Mouse (Mus musculus) urinary bladder, adult 2 months (tissue): ENCODE results near the gene Szrd1. TPM values are rescaled to one million over a fixed set of nuclear protein-coding genes. Genes with fewer than 3 reads are reported as not detected.

ENCODE experiments used
- DNase-seq: peaks from one replicate; pipeline ENCODE4 v3.0.0; 2022; ENCODE audit warnings: low spot score
- polyA plus RNA-seq: library from polyadenylated mRNA; depleted of rRNA; stranded (reverse); fragments of >200 nt; gene quantifications from 2 replicates; pipeline ENCODE4 v1.2.3, GENCODE M21; 2012; rRNA removed

Gene Szrd1
- polyA plus RNA-seq, result 32.6 and 44.2 TPM in 2 replicates

DNA sequence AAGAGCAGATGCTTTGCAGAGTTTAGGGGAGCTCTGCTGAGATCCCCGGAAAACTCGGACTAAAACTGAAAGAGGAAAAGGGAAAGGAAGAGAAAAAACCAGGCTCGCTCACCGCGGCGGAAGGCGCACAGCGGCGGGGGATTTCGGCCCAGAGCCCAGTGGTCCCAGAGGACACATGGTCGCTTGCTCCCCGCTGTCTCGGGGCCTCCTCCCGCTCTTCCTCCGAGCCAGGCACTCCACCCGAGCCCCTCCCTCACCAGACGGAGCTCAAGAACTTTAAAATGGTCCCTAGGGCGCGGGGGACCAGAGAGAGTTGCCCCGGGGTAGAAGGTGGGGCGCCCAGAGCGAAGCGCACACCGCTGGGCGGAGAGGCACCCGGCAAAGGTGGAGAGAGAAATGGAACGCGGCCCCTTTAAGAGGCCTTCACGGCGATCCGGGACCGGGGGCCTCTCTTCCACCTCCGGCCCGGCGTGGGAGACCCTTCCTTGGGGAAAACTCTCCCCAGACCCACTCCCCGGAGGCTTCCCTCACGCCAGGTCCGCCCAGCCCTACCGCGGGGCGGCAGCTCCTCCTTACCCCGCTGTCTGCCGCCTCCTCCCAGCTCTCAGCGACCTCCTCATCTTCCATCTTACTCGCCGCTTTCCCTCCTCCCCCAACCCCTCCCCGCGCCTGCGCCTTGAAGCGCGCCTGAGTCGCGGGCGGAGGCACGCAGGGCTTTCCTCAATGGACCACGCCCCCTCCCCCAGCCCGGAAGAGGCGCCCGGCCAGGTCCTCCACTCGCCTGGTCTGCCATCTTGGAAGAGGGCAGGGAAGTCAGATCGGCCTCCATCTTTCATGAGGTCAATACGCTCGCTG is at the start of gene Szrd1:
Gene Szrd1 (minus strand): TSS at position 660 of the 855 bp plus-strand sequence.
- DNase-seq, result peak; percentile 98

DNA sequence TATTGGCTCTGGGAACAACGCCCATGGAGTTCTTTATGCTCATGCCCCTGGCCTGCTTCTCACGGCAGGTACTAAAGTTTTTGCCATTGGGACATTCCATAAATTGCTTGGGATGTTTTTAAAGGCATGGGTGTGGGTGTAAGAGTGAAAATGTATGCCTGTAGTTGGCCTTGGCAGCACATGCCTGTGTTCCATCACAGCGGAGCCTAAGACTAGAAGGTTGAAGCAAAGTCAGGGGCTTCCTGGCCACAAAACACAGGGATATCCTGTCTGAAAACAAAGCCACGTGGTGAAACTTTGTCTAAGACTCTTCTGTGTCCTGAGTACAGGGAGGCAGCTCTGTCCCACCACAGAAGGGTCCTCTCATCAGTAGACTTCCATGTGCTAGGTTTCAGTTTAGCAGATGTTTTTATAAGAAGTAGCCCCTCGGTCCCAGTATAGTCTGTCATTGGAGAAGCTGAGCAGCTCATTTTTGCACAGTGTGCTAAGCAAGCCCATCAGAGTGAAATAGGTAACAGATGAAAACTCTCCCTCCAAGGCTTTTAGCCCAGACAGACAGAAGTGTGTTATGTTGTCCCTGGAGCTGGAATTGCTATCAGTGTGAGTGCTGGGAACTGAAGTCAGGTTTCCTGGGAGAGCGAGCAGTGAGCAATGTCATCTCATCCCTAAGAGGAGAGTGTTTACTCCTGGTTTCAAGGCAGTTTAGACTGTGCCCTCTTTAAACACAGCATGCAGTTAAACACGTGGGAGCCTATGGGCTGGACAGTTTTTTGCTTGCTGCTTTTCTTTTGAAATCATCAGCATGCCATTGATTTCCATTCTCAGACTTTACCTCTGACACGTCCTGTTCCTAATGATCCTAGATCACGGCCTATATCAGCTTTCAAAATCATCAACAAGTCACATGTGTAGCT is 47.6 kb upstream of the Szrd1 start:
- DNase-seq, result no peak

DNA sequence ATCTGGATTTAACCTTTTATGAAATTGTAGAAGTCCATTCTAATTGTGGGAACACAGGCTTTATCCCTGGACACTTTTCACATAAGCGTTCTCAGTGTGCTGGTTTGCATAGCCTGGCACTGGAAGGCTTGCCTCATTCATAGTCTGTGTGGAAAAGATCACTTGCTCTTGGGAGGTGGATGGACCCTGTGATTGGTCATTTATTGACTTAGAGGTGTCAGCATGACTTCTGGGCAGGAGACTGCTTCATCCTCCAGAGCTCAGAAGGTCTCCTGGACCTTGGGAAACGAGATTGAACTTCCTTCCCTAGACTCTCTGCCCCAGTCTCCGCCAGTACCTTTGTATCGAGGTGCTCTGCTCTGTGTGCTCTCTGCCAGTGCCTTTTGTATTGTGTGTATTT is 44.9 kb upstream of the Szrd1 start:
- DNase-seq, result no peak

DNA sequence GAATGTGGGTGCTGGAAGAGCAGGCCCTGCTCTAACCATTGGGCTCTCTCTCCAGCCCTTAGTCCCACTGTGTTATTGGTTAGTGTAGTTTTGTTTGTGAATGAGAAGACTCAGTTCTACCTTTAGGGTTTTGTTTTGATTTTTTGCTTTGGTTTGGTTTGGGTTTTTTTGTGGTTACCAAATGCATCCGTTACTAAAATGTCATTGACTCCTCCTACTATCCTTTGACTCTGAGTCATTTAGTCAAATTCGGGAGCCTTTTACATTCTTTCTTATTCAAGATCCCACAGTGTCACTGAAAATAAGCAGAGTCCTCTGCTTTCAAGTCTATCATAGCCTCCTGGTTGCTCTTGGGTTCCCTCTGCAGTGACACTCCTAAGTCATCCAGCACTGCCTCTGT is 44.4 kb upstream of the Szrd1 start:
- no peak for DNase-seq

DNA sequence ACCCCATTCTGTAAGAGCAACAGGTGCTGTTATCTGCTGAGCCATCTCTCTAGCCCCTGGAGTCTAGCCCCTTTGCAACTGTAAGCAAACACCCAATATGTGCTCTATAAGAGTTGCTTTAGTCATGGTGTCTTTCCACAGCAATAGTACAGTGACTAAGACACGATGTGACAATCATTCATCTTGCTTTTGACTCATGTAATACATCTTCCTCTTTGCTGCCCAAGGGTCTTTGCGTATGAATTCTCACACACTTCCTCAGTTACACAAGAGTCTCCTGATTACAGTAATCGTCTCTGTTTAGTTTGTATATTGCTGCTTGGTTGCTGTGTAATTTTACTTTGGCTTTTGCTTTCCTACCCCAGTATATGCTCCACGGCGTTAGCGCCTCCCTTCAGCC is 42.4 kb upstream of the Szrd1 start:
- DNase-seq, result no peak

DNA sequence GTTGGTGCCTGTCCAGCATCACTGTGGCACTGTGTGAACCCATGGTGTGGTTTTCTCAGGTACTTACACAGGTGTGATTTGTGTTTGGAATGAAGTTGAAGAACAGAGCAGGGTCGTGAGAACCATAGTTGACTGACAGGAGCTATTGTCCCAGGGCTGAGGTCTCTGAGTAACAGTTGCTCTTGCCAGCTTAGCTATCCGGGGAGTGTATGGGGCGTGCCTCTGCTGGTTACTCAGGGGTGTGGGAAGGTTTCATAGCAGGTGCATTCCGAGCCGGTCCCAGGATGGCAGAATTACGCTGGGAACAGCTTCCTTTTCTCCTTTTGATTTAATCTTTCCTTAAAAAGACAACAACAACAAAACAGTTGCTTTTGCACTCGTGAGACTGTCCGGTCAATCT is 41.3 kb upstream of the Szrd1 start:
- DNase-seq, result no peak

DNA sequence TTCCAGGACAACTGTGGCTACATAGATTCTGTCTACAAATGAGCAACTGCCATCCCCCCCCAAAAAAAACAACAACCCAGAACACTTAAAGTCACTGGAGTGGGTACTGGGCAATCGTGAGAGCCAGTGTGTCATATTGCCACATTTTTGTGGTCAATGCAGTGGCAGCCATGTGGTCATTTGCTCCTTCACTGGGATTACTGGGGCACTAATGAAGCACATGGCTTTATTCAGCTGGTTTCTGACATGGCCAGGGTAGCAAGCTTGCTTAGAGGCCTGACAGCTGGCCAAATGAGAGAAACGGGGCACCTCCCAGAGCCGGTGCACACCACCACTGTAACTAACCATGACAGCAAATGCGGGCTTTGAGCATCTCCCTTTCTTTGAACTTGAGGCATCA is 38.9 kb upstream of the Szrd1 start:
- DNase-seq, result no peak

DNA sequence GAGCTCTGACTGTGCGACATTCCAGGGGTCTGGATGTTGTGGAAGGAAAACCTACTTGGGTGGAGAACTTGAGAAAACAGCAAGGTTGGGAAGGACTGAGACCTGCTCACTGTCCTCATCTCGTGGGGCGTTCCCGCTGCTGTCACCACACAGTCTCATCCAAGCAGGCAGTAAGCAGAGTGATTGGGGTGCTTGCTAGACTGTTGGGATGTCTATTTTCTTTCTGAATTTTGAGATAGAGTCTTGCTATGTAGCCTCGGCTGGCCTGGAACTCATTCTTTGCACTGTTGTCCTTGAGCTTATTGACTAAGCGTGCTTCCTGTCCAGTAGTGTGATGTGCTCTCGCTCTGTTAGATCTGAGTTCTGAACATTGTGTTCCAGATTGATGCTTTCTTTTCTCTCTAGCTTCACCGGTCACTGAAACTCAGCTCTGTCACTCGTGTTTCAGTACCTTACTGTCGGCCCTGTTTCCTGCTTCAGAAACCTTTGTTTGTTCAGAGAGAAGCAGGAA is 36.8 kb upstream of the Szrd1 start:
- no peak for DNase-seq

DNA sequence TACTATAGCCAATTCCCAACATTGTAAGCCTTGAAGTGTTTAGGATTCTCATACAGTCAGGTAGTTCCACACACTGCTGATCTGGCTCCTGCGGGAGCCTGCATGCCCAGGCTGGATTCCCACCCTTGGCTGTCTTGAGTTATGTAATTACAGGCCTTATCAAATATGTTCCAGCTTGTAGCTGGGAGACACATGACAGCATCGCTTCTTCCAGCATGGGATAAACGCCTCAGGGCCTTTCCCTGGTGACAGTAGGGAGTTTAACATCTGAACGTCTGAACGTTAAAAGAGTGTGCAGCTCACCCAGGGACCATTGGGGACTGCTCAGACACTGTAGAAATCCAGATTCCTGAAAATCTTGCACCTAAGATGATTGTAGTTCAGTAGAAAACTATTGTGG is 36.2 kb upstream of the Szrd1 start:
- DNase-seq, result no peak

DNA sequence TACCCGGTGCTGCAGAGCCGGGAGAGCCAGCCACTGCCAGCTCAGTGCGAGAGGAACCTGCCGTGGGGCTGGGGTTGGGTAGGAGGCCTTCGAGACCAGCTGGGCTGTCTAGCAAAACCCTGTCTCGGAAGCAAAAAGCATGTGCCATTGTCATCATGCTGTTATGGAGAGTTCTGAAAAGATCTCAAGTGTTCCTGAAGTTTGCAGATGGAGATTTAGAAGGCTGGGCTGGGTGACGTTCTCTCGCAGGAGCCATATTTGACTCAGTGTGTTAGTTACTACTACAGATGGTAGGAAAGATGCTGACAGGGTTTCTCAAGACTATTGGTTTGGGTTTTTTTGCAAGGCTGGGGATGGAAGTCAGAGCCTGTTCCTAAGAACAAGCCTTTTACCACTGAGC is 32.5 kb upstream of the Szrd1 start:
- DNase-seq, result no peak

DNA sequence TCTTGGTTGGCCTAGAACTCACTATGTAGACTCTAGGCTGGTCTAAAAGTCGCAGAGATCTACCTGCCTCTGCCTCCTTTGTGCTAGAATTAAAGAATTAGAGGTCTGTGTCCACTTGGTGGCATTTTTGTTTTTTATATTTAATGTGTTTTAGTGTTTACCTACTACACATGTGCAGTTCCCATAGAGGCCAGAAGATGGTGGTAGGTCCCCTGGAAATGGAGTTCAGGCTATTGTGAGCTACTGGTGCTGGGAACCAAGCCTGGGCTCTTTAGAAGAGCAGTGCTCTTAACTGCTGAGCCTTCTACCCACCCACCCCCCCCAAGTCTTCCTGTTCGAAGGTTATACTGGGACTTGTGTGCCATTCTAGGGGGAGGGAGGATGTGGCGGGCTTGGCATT is 27.6 kb upstream of the Szrd1 start:
- no peak for DNase-seq

DNA sequence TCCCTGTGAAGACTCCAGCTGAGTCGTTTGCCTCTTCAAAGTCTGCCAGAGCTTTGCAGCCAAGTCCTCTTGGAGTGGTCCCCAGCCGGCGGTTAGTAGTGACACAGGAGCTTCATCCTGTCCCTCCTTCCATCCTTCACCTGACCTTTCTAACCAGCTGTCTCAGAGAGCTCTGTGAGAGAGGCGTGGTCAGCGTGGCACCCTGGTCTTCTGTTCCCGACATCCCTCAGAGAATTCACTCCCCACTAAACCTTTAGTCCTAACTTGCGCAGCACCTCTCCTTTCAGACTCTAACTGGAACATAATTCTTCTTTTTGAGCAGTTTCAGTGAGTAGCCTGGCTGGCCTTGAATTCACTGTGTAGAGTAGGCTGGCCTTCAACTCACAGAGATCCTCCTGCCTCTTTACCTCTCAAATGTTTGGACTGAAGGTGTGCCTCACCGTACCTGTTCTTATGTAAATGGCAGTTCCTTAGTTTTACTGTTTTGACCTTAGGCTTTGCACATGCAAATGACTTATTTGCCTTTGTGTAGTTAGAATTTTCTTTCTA is 26.2 kb upstream of the Szrd1 start:
- DNase-seq, result no peak

DNA sequence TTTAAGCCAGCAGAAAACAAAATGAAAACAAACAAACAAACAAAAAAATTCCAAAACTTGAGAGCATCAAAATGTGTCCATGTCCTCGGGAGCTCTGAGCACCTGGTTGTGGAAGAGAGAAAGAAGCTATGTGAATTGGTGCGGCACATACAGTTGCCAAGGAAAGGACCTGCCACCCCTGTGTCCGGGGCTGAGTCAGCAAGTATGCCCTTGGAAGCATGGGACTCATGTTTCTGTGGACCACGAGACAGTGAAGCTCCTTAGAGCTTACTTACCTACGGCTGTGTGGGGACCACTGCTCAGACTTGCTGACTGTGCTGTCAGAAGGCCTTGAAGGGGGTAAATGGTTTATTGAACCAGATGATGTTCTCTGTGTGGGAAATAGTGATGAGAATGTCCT is 24.2 kb upstream of the Szrd1 start:
- DNase-seq, result no peak

DNA sequence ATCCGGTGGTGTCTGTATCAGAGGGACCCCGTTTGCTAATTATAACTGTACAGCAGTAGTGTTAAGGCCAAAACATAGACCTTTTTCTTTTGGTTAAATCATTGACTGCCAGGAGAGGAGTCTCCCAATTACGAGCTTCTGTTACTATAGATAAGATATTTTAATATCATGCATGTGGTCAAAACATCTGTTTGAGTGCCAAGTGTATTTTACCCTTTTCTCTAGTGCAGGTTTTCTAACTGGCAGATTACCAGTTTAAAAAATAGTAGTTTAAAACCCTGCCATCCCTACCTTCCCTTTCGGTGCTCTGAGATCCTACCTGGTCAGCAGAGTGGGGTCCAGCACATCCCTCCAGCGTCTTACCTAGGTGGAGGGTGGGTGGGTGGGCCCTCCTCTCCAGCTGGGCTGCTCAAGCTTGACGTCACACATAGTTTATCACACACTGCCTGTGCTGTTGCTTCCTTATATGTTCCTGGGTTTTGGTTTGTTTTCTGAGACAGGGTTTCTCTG is 22.2 kb upstream of the Szrd1 start:
- no peak for DNase-seq

DNA sequence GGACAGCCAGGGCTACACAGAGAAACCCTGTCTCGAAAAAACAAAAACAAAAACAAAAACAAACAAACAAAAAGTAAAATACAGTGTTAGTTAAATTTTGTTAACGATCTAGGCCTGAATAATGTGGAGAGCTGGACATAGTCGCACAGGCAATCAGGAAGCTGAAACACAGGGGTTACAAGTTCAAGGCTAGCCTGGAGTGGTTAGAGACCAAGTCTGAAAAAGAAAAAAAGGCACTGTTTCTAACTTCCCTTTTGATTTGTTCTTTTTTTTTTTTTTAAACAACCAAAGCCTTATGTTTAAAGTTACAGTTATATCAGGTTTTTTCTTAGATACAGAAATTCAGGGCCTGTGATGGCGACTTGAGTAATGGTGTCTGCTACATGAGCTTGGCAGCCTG is 20.6 kb upstream of the Szrd1 start:
- DNase-seq, result no peak

DNA sequence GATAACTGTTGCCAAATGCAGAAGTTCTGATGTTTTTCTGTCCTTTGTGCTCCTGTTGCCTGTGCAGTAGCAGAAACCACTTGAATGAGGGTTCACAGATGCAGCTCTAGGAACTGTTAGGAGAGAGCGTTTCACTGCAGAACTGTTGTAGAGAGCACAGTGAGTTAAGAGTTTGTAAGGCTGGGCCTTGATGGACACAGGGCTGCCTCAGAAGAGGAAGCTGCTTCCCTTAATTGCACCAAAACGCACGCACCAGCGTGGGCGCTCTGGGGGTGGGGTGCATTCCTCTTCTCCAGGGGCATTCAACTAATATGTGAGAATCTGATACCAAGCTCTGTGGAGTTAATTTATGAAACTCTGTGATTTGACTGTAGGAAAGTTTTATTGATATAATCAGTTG is 20.1 kb upstream of the Szrd1 start:
- DNase-seq, result no peak

DNA sequence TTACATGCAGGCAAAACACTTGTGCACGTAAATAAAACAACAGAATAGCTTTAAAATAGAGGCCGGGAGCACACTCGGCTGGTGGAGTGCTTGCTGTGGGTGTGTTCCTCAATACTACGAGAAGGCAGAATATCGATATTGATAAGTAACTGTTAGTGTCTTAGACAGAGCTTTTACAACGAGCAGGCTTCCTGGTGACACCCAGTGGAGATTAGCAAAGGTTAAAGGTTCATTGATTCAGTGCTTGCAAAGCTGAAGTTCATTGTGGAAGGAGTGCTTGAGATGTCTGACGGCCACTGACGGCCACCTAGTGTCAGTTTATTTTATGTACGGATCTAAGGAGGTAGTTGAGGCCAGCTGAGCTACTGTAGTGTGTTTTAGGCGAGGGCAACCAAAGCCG is 19.5 kb upstream of the Szrd1 start:
- no peak for DNase-seq

DNA sequence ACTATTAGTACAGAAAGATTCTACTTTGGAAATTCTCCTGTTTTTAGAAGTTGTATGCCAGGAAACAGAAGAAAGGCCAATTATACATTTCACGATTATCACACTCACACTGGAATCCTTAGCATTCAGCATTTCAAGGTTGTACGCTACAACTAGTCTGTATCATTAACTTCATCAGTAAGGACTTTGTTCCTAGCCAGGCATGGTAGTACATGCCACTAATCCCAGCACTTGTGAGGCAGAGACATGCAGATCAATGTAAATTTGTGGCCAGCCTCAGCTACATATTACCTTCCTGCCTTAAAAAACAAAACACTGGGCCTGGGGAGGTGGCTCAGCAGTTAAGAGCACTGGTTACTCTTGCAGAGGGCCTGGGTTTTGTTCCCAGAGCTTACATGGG is 19.0 kb upstream of the Szrd1 start:
- no peak for DNase-seq

DNA sequence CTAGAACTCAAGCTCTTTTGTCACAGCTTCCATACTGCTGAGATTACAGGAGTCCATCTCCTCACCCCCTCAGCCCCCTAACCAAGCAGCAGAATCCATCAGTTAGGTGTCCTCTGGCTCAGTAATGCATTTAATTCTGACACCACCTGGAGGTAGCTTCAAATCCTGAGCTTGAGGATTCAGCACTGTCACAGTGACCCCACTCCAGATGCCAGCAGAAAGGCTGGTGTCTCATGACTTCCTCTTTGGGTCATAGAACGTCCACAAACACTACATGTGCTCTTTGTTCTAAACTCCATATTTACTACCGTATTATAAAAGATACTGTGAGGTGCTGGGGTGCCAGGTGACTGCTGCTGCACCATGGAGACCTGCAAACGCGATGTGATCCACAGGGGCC is 17.9 kb upstream of the Szrd1 start:
- no peak for DNase-seq

DNA sequence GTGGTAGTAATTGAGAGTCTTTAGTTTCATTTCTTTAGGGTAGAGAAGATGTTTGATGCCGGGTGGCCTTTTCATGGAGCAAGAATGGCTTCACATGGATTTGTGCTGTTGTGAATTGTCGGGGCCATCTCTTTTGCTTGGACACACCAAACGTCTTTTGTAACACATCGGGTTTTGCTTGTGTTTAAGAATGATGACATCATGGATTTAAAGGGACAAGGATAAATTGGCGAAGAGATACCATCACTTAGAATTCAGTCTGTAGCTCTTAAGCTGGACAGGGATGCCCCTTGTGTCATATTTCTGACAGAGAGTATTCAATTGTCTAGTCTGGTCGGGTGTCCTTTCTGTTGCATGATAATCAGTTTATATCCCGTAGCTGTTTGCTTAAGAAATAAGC is 9.5 kb upstream of the Szrd1 start:
- DNase-seq, result no peak

DNA sequence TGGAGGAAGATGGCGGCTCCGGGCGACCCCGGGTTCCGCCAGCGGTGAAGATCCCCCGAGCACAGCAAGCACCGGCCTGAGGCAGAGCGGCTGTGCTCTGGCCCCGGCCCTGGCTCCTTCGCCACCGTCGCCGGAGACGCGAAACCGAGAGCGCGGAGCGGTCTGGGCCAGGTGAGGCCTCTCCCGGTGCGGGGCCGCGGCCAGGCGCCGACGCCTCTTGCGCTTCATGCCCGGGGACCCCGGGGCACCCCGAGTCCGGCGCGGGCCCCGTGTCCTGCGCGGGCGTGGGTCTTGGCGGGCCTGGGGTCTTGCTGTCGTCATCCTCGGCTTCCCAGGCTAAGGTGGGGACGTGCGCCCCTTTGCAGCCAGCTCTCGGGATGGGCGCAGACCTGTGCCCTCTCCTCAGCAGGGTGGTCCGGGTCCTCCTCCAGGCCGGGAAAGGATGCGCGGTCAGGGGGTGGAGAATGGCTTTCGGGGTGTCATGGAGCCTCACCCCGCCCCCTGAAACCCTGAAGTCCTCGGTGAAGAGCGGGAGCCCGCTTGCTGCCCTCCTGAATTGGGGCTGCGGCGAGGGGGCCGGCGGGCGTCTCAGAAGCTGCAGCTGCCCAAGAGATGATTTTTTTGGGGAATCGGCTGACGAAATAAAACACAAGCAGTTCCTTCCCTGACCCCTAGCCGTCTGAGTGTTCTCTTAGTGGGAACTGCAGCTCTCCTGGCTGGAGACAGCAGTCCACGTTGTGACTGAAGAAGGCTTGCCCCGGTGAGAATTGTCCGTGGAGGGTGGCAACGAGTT is 8.6 kb upstream of the Szrd1 start:
- no peak for DNase-seq
